Mouse (Mus musculus): Measurements from ENCODE around the gene Cdc16. TPM values are rescaled to one million over a fixed set of nuclear protein-coding genes. Genes with fewer than 3 reads are reported as not detected.

The Cdc16 gene
- total and polyA plus RNA-seq, 3 experiments: 55.1 to 94.3 (median 55.6) TPM

GRCm38 (mm10) chr8:13797676-13798075 is 40.2 kb downstream of the Cdc16 start:
- H3K4me1 ChIP-seq (ENCODE audit: control insufficient read depth in 1 of 2, insufficient read depth in 2 of 2): no peaks in the 10 kb centered on the region
- no peak for DNase-seq (ENCODE audit: extremely low read depth)
- H3K27me3 ChIP-seq (replicated peaks): no peaks in the 10 kb centered on the region
- H3K4me2 ChIP-seq (ENCODE audit: insufficient read depth, low read depth, poor library complexity, severe bottlenecking): no peak overlapping the region
- H3K79me2 ChIP-seq (replicated peaks; ENCODE audit: control insufficient read depth, extremely low read depth, insufficient read depth, poor library complexity, severe bottlenecking): no peaks in the 10 kb centered on the region
- H3K27ac ChIP-seq (ENCODE audit: insufficient read depth, low read depth): no peak overlapping the region
- no peaks in the 10 kb centered on the region for H3K9me3 ChIP-seq (replicated peaks; ENCODE audit: low read length)
- H3K4me3 ChIP-seq (replicated peaks in 1 of 3; ENCODE audit: low read depth in 2 of 3, low read length in 2 of 3, poor library complexity in 1 of 3): no peak overlapping the region
- no peak overlapping the region for H3K9ac ChIP-seq (ENCODE audit: insufficient read depth, low read depth)
- peaks cover 43 to 67% of the 10 kb centered on the region in 2 experiments for H3K36me3 ChIP-seq (replicated peaks in 1 of 2; ENCODE audit: control insufficient read depth in 1 of 2, insufficient read depth in 1 of 2, low read length in 1 of 2)
- dilution Hi-C loops (cut with MboI; ENCODE audit: extremely low pct_ligation_motif_present, extremely low pct_unique_long_range_greater_than_20kb, low sequenced_read_pairs) (no loop called here), in situ Hi-C loops (cut with MboI; ENCODE audit: low pct_ligation_motif_present, low pct_unique_long_range_greater_than_20kb, low sequenced_read_pairs) (no loop called here)
- no peak for TF ChIP-seq GABPA (IDR thresholded peaks at IDR 0.05; ENCODE audit: insufficient replicate concordance, low read depth, low read length)
- no peak for TF ChIP-seq E2F4 (IDR thresholded peaks at IDR 0.05; ENCODE audit: insufficient replicate concordance, low read depth, low read length)
- TF ChIP-seq PAX5 (IDR thresholded peaks at IDR 0.05; ENCODE audit: low read length): no peak
- no peak for TF ChIP-seq MAFK (IDR thresholded peaks at IDR 0.05; ENCODE audit: insufficient replicate concordance, low read length)
- no peak for TF ChIP-seq ETS1 (conservative IDR thresholded peaks at IDR 0.05; ENCODE audit: low read depth, low read length)

GRCm38 (mm10) chr8:13799566-13799965 is 42.1 kb downstream of the Cdc16 start:
- no peak overlapping the region for H3K4me2 ChIP-seq (ENCODE audit: insufficient read depth, low read depth, poor library complexity, severe bottlenecking)
- H3K36me3 ChIP-seq (replicated peaks in 1 of 2; ENCODE audit: control insufficient read depth in 1 of 2, insufficient read depth in 1 of 2, low read length in 1 of 2): peaks cover 33 to 49% of the 10 kb centered on the region in 2 experiments
- TF ChIP-seq RCOR1 (conservative IDR thresholded peaks at IDR 0.05; ENCODE audit: low read depth, low read length) (no peak), CHD2 (IDR thresholded peaks at IDR 0.05; ENCODE audit: low read length) (no peak), USF1 (IDR thresholded peaks at IDR 0.05; ENCODE audit: low read depth, low read length) (no peak), CTCF (conservative IDR thresholded peaks at IDR 0.05 in 1 of 2, IDR thresholded peaks at IDR 0.05 in 1 of 2; ENCODE audit: low read depth in 2 of 2, low read length in 2 of 2) (no peak), NELFE (IDR thresholded peaks at IDR 0.05; ENCODE audit: low read depth, low read length) (no peak), MYC (IDR thresholded peaks at IDR 0.05; ENCODE audit: low read depth, low read length) (no peak), POLR2A (IDR thresholded peaks at IDR 0.05; ENCODE audit: low read depth, low read length) (no peak), UBTF (IDR thresholded peaks at IDR 0.05; ENCODE audit: low read depth, low read length) (no peak), RAD21 (IDR thresholded peaks at IDR 0.05; ENCODE audit: low read depth, low read length) (no peak), MXI1 (IDR thresholded peaks at IDR 0.05; ENCODE audit: low read depth, low read length) (no peak), NRF1 (IDR thresholded peaks at IDR 0.05; ENCODE audit: low read depth, low read length) (no peak), JUN (IDR thresholded peaks at IDR 0.05; ENCODE audit: insufficient read depth, low read depth, low read length) (no peak), CHD1 (IDR thresholded peaks at IDR 0.05; ENCODE audit: low read depth, low read length) (no peak), BHLHE40 (IDR thresholded peaks at IDR 0.05; ENCODE audit: low read depth, low read length) (no peak), MEF2A (IDR thresholded peaks at IDR 0.05; ENCODE audit: borderline replicate concordance, low read depth, low read length) (no peak)
- H3K79me2 ChIP-seq (replicated peaks; ENCODE audit: control insufficient read depth, extremely low read depth, insufficient read depth, poor library complexity, severe bottlenecking): no peaks in the 10 kb centered on the region
- H3K9me3 ChIP-seq (replicated peaks; ENCODE audit: low read length): no peaks in the 10 kb centered on the region
- no peaks in the 10 kb centered on the region for H3K4me1 ChIP-seq (ENCODE audit: control insufficient read depth in 1 of 2, insufficient read depth in 2 of 2)
- no peak overlapping the region for H3K9ac ChIP-seq (ENCODE audit: insufficient read depth, low read depth)
- H3K4me3 ChIP-seq (replicated peaks in 1 of 3; ENCODE audit: low read depth in 2 of 3, low read length in 2 of 3, poor library complexity in 1 of 3): no peak overlapping the region
- dilution Hi-C loops (cut with MboI; ENCODE audit: extremely low pct_ligation_motif_present, extremely low pct_unique_long_range_greater_than_20kb, low sequenced_read_pairs): no loop called here
- in situ Hi-C loops (cut with MboI; ENCODE audit: low pct_ligation_motif_present, low pct_unique_long_range_greater_than_20kb, low sequenced_read_pairs): no loop called here
- no peaks in the 10 kb centered on the region for H3K27me3 ChIP-seq (replicated peaks)
- DNase-seq (ENCODE audit: extremely low read depth): no peak
- H3K27ac ChIP-seq (ENCODE audit: insufficient read depth, low read depth): no peak overlapping the region

All from CH12.LX (cell line).